Mouse (Mus musculus) yolk sac, embryonic 10.5 days (tissue): ENCODE results near the gene Dock2.
"Not testable (repeated sequence)": the region's sequence is repeated elsewhere in the genome, so short reads cannot be mapped to it uniquely, and the experiment has no call there.

ENCODE experiments used
- DNase-seq: peaks from one replicate; pipeline ENCODE4 v3.0.0-alpha.2; 2017; ENCODE audit warnings: low spot score

Dock2 gene

GRCm38 (mm10) chr11:34290265-34290664 is 493.4 kb downstream of the Dock2 start:
- DNase-seq = no peak

- DNase-seq = no peak
Measured at GRCm38 (mm10) chr11:34284124-34284808, 499.4 kb downstream of the Dock2 start.

DNA sequence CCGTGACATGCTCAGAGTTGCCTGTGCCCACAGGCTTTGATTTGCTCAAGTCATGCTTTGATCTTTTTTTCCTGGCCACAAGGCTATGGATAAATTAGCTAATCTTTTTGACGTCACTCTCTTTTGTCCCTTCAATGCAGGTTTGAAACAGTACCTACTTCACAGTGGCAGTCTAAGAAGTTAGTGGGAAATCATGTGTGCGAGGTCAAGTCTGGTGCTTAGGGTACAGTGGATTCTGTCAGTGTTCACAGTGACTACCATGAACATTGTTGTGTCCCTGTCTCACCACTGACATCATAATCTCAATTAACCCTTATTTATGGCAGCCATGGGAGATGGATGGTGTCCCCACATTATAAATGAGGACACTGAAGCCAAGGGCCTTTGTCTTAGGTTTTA is 506.6 kb downstream of the Dock2 start:
- DNase-seq = no peak

DNA sequence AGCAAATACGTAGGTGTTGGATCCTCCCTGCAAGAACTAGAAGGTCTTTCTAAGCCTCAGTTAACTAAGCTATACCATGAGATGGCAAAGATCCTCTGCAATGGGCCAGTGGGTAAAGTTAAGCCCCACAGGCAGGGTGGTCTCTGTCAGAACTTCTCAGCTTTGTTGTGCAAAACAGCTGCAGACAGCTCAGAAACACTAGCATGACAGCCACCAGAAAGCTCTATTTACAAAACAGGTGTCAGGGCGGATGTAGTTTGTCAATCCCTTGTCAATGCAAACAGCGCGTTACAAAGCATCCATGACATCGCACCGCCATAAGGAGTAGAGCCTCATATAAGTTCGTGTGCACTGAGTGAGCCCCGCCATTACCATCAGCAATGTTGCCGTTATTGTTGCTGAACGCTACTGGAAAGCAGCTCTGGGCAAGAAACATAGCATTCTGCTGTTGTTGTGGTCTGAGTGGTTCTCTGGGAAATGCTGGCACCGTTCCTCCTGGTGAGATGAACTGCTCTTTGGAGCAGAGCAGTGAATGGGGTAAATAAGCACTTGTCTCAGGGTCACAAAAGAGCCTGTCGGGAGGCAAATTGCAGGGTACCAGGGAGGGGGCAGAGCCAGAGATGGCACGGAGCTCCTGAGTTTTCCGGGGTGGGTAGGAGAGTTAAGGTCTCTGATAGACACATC is 507.2 kb downstream of the Dock2 start:
- no peak for DNase-seq

- DNase-seq = no peak
Measured at GRCm38 (mm10) chr11:34275941-34276340, 507.8 kb downstream of the Dock2 start.

- DNase-seq = no peak
Measured at GRCm38 (mm10) chr11:34272016-34272415, 511.7 kb downstream of the Dock2 start.

DNA sequence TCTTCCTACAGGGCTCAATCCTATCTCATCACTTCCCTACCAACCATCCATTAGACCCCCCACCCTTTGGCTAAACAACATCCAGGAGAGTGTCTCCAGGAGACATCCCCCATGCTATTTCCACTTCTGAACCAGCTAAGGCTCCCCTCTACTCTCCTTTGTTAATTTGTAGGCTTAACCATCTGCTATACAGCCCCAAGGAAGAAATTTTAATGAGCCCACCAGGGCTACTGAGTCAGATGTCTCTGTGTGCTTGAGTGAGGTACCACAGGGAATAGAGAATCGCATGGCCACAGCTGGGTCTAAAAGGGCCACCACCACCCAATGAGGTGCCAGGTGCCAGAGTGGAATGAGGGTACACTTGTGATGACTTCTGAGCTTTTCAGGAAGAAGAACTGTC is 519.6 kb downstream of the Dock2 start:
- no peak for DNase-seq

- no peak for DNase-seq
Measured at GRCm38 (mm10) chr11:34258849-34259469, 524.7 kb downstream of the Dock2 start.

- DNase-seq = no peak
Measured at GRCm38 (mm10) chr11:34257548-34258189, 526.0 kb downstream of the Dock2 start.

DNA sequence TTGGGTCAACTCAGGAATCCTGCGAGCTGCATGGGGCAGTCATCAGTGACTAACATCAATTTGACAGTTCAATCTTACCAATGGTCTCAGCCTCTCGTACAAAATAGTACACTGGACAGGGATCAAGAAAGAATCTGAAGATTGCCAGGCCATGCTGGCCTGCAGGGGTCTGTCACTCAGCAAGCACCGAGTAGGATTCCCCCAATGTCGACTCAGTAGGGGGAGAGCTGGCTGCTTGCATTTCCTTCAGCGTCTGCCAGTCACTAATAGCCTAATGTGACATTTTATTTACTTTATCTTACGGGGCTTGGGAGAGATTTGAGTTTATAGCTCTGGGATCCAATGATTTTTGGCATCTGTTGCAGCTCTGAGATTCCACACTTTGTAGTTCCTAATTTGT is 540.7 kb downstream of the Dock2 start:
- no peak for DNase-seq

DNA sequence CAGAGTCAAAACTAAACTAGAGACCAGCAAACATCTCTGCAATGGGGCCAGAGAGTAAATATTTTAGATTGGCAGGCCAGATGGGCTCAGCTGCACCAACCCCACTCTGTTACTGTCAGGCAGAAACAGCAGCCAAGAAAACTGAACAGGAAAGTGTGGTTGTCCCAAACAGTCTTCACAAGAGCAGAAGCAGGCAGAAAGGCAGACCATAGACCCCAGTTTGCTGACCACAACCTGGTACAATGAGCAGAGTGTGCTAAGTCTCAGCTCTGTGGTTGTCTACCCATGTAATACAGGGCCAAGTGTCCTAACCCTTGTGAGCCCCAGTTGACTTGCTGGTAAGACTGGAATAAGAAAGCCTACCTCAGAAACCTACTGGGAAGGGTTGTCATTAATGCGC is 543.4 kb downstream of the Dock2 start:
- no peak for DNase-seq

- no peak for DNase-seq
Measured at GRCm38 (mm10) chr11:34239691-34240090, 544.0 kb downstream of the Dock2 start.

- no peak for DNase-seq
Measured at GRCm38 (mm10) chr11:34236885-34237284, 546.8 kb downstream of the Dock2 start.

GRCm38 (mm10) chr11:34236091-34236759 is 547.5 kb downstream of the Dock2 start:
- DNase-seq = peak; percentile 6

- peak; percentile 21 for DNase-seq
Measured at GRCm38 (mm10) chr11:34228758-34229364, 554.8 kb downstream of the Dock2 start.

DNA sequence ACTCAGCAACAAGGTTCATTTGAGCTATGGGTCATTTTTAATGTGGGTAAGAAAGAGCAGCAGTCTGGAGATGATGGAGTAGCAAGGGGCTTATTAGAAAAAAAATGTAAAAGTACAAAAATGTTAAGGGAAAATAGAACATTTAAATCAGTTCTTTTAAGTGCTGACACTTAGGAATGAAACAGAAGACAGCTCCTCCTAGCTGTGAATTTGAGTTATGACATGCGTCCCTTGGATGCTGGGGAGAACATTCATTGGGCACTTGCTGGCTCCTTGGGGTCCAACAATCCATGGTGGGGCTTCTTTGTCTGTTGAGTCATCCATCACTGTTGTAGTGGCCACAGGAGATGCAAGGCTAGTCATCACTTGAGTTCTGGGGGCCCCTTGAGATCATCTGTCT is 556.5 kb downstream of the Dock2 start:
- DNase-seq = no peak

- DNase-seq = not testable (repeated sequence)
Measured at GRCm38 (mm10) chr11:34220596-34220995, 563.1 kb downstream of the Dock2 start.

GRCm38 (mm10) chr11:34212853-34213252 is 570.8 kb downstream of the Dock2 start:
- peak; percentile 22 for DNase-seq

DNA sequence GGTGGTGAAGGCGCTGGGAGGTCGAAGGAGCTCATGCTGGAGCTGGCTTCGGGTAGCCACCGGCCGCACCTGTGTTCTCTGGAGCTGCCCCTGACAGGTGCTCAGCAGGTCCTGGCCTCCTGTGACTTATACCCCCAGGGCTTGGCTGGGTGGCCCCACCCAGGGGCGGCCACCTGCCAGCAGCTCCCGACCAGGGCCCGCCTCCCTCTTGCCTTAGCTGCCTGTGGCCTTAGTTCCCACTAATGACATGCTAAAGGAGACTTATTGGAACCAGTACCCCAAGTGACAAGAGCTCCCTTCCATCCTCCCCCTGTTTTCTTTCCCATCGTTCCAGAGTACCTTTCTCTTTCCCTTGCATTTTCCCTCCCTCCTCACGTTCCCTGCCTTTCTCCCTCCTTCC is 575.7 kb downstream of the Dock2 start, which contains the start of gene Foxi1:
TSS of gene Foxi1 (minus strand) at position 101 of the 400 bp plus-strand sequence.
- DNase-seq = no peak

DNA sequence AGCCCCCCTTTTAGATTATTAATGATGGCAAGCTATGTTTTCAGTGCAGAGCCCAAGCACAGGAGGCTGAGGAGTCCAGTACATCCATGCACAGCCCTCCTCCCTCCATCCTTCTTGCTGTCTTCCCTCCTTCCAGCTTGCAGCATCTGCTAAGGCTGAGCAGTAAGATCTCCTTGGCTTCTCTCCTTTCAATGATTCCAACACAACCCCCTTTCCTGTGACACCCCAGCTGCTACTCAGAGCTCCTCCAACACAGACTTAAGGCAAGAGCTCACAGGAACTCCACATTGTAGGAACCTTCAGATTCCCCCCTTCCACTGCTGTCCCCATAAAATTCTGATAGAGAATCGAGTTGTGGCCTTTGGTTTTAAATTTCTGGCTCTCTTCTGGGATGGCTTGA is 580.9 kb downstream of the Dock2 start:
- no peak for DNase-seq

DNA sequence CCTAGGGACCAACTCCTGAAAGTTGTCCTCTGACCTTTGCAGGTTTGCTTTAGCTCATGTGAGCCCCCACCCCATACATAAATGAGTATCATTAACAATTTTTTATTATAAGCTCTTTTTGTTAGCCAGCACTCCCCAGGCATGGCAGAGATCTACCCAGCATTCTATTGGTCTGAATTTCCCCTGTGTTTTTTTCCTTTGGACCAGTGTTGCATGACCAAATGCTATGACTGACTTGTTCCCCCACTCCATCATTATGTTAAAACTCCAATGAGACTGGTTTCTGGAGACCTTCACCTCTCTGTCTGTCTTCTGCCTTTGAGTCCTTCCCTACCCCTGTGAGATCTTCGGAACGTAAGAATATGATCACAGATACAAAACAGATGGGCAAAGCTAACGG is 588.5 kb downstream of the Dock2 start:
- no peak for DNase-seq
